In genomic region chr2:157116964-157117363, GRCm38 (mm10) we compare ENCODE assay signal across 10 mouse cellular contexts. TPM values are rescaled to one million over a fixed set of nuclear protein-coding genes. Genes with fewer than 3 reads are reported as not detected.
A peak's percentile ranks its signal among the peaks of the same experiment; 100 is the strongest.
DNase-seq lines count a peak whose midpoint lies in the region; ATAC-seq and TF ChIP-seq lines count a peak whose summit lies in the region.
"Had no signal": no experiment of that assay in that cellular context is flagged by ENCODE, and none has a peak within 500 bp of the region (broad histone marks: within the 10 kb centered on the region; RNA-seq: fewer than 3 reads in every experiment).

No protein-coding gene starts in this region.

- H3K4me2 ChIP-seq in intestine, postnatal 0 days (replicated peaks; ENCODE audit: low read depth), result no peak overlapping the region
- no peak overlapping the region for H3K4me2 ChIP-seq in intestine, embryonic 16.5 days (ENCODE audit: low read depth, low read length)
- H3K4me2 ChIP-seq: liver, embryonic 15.5 days had no signal

- H3K9me3 ChIP-seq in intestine, postnatal 0 days (ENCODE audit: control insufficient read depth), result no peaks in the 10 kb centered on the region
- H3K9me3 ChIP-seq in intestine, embryonic 16.5 days (ENCODE audit: control insufficient read depth, low read length), result no peaks in the 10 kb centered on the region
- H3K9me3 ChIP-seq: liver, embryonic 15.5 days had no signal

- peaks cover 54% of the 10 kb centered on the region for H3K36me3 ChIP-seq in intestine, postnatal 0 days (ENCODE audit: control insufficient read depth, insufficient read depth)
- peaks cover 3% of the 10 kb centered on the region; the same call in 1 of the 2 replicates for H3K36me3 ChIP-seq in intestine, embryonic 16.5 days (ENCODE audit: control insufficient read depth, insufficient read depth, low read length)

- no peak for ATAC-seq in intestine, postnatal 0 days
- ATAC-seq in intestine, embryonic 16.5 days, result no peak
- peak; percentile 68; the same call in 1 of the 2 replicates for ATAC-seq in erythroid progenitor cell, adult 5-6 weeks (replicated peaks; ENCODE audit: low FRiP score, poor library complexity, severe bottlenecking)
- ATAC-seq in activated CD4-positive, CD25-positive, alpha-beta regulatory T cell, adult 4 months, result no peak

- TF ChIP-seq CTCF in intestine, postnatal 0 days (IDR thresholded peaks at IDR 0.05; ENCODE audit: low read depth), result peak; percentile 78

- 19% methylated on average over 3 of the region's 3 CpGs for WGBS in intestine, postnatal 0 days
- 20% methylated on average over 3 of the region's 3 CpGs for WGBS in intestine, embryonic 16.5 days

- no peak overlapping the region for H3K9ac ChIP-seq in intestine, postnatal 0 days (ENCODE audit: low read depth, low read length)
- no peak overlapping the region for H3K9ac ChIP-seq in intestine, embryonic 16.5 days (ENCODE audit: low read depth, low read length)
- H3K9ac ChIP-seq: liver, embryonic 15.5 days had no signal

- H3K4me1 ChIP-seq in intestine, postnatal 0 days (replicated peaks; ENCODE audit: control insufficient read depth, insufficient read depth, low read length), result no peaks in the 10 kb centered on the region
- no peaks in the 10 kb centered on the region for H3K4me1 ChIP-seq in intestine, embryonic 16.5 days (ENCODE audit: control insufficient read depth, insufficient read depth, low read length)
- H3K4me1 ChIP-seq: liver, embryonic 15.5 days had no signal

- H3K4me3 ChIP-seq in intestine, postnatal 0 days (ENCODE audit: low read depth, low read length), result no peak overlapping the region
- no peak overlapping the region for H3K4me3 ChIP-seq in intestine, embryonic 16.5 days (ENCODE audit: low read length)
- H3K4me3 ChIP-seq: liver, embryonic 15.5 days had no signal

- no peak overlapping the region for H3K27ac ChIP-seq in intestine, postnatal 0 days (ENCODE audit: low read depth, low read length)
- no peak overlapping the region for H3K27ac ChIP-seq in intestine, embryonic 16.5 days (ENCODE audit: low read length)
- H3K27ac ChIP-seq: liver, embryonic 15.5 days had no signal

- no peaks in the 10 kb centered on the region for H3K27me3 ChIP-seq in intestine, postnatal 0 days (replicated peaks; ENCODE audit: control insufficient read depth, insufficient read depth, low read length)
- no peaks in the 10 kb centered on the region for H3K27me3 ChIP-seq in intestine, embryonic 16.5 days (replicated peaks; ENCODE audit: control insufficient read depth, insufficient read depth, low read length)
- H3K27me3 ChIP-seq: liver, embryonic 15.5 days had no signal

- DNase-seq in A20 (ENCODE audit: low read depth, low spot score) (peak; percentile 53), NIH3T3 (ENCODE audit: low read depth) (peak; percentile 76)
- DNase-seq in urinary bladder, postnatal 4 days (ENCODE audit: low spot score in 2 of 2), result no peak
- no peak for DNase-seq in urinary bladder, postnatal 36 days (ENCODE audit: low spot score in 2 of 2)
- DNase-seq: heart, postnatal 4 days had no signal

RNA-seq across cellular contexts. Expression of gene Samhd1, which starts 18.1 kb away (rescaled TPM):
- polyA plus RNA-seq in intestine, postnatal 0 days (2015; fragmentation: Nextera tagmentation; extraction: Ambion mirVana), result 29.4 and 33.7 TPM in 2 replicates
- 22.0 and 22.3 TPM in 2 replicates for polyA plus RNA-seq in intestine, embryonic 16.5 days (2015; fragmentation: Nextera tagmentation; extraction: Ambion mirVana)
- total RNA-seq in erythroid progenitor cell, adult 5-6 weeks (2015; ENCODE audit: low replicate concordance), result 82.5 and 112 TPM in 2 replicates
- 57.0 and 75.2 TPM in 2 replicates for total RNA-seq in erythroid progenitor cell, adult 5-6 weeks (2017; ENCODE audit: low replicate concordance)
- 100 to 1,000 TPM; 574 to 641 TPM for polyA plus RNA-seq in activated CD4-positive, CD25-positive, alpha-beta regulatory T cell, adult 4 months (2017; shearing (Covaris generic))

RNA-seq across cellular contexts. Expression of gene Tldc2, which starts 30.1 kb away (rescaled TPM):
- polyA plus RNA-seq in intestine, postnatal 0 days (2015; fragmentation: Nextera tagmentation; extraction: Ambion mirVana), result not detected in 2 replicates
- polyA plus RNA-seq in intestine, embryonic 16.5 days (2015; fragmentation: Nextera tagmentation; extraction: Ambion mirVana), result not detected in 2 replicates
- not detected in 2 replicates for total RNA-seq in erythroid progenitor cell, adult 5-6 weeks (2015; ENCODE audit: low replicate concordance)
- total RNA-seq in erythroid progenitor cell, adult 5-6 weeks (2017; ENCODE audit: low replicate concordance), result not detected in 2 replicates
- polyA plus RNA-seq in activated CD4-positive, CD25-positive, alpha-beta regulatory T cell, adult 4 months (2017; shearing (Covaris generic)), result not detected
- total RNA-seq: heart, postnatal 4 days had no signal
- polyA plus RNA-seq: liver, embryonic 15.5 days had no signal

RNA-seq across cellular contexts. Expression of gene Soga1, which starts 37.9 kb away (rescaled TPM):
- 0.90 TPM in 2 replicates for polyA plus RNA-seq in intestine, postnatal 0 days (2015; fragmentation: Nextera tagmentation; extraction: Ambion mirVana)
- polyA plus RNA-seq in intestine, embryonic 16.5 days (2015; fragmentation: Nextera tagmentation; extraction: Ambion mirVana), result 1.2 and 1.3 TPM in 2 replicates
- 0.36 and 0.42 TPM in 2 replicates for total RNA-seq in erythroid progenitor cell, adult 5-6 weeks (2015; ENCODE audit: low replicate concordance)
- total RNA-seq in erythroid progenitor cell, adult 5-6 weeks (2017; ENCODE audit: low replicate concordance), result 2.8 and 3.6 TPM in 2 replicates
- under 1 TPM in 1 of 2 experiments, not detected in 1; 0.05 TPM for polyA plus RNA-seq in activated CD4-positive, CD25-positive, alpha-beta regulatory T cell, adult 4 months (2017; shearing (Covaris generic))

Comparison
In these comparisons a context has a peak if more than half of its experiments do, and no peak if none do; other contexts are left out.
1. DNase-seq: peak in A20 (single experiment) and NIH3T3 (single experiment); none in urinary bladder, postnatal 4 days (0 of 2) and urinary bladder, postnatal 36 days (0 of 2).
2. RNA of gene Samhd1, which starts 18.1 kb away (polyA plus RNA-seq): 574 to 641 TPM in activated CD4-positive, CD25-positive, alpha-beta regulatory T cell, adult 4 months; 29.4 to 33.7 TPM in intestine, postnatal 0 days and 22.0 to 22.3 TPM in intestine, embryonic 16.5 days; every median in the first group is over 10 times any median in the second.